8 mouse cellular contexts compared by ENCODE assay signal in genomic region chr16:16982636-16983035, GRCm38 (mm10). TPM values are rescaled to one million over a fixed set of nuclear protein-coding genes. Genes with fewer than 3 reads are reported as not detected.
DNase-seq lines count a peak whose midpoint lies in the region; ATAC-seq and TF ChIP-seq lines count a peak whose summit lies in the region.

No protein-coding gene starts in this region.

- H3K27me3 ChIP-seq in C2C12 (ENCODE audit: control insufficient read depth, insufficient read depth, insufficient read length), result no peaks in the 10 kb centered on the region
- H3K27me3 ChIP-seq in forebrain, embryonic 14.5 days (replicated peaks; ENCODE audit: control insufficient read depth, insufficient read depth, low read length), result no peaks in the 10 kb centered on the region
- no peaks in the 10 kb centered on the region for H3K27me3 ChIP-seq in liver, embryonic 16.5 days (ENCODE audit: control insufficient read depth, insufficient read depth, low read depth, low read length)

- peak overlapping the region; percentile 97 for H3K9ac ChIP-seq in forebrain, embryonic 14.5 days (ENCODE audit: low read length)
- peak overlapping the region; percentile 95 for H3K9ac ChIP-seq in liver, embryonic 16.5 days (ENCODE audit: low read depth, low read length)

- WGBS in forebrain, embryonic 14.5 days, result 47% methylated on average over 2 of the region's 2 CpGs
- 20% methylated on average over 2 of the region's 2 CpGs for WGBS in liver, embryonic 16.5 days (ENCODE audit: insufficient replicate concordance)

- H3K4me1 ChIP-seq in forebrain, embryonic 14.5 days (ENCODE audit: control insufficient read depth, insufficient read depth, low read length), result peaks cover 15% of the 10 kb centered on the region
- peaks cover 18% of the 10 kb centered on the region for H3K4me1 ChIP-seq in liver, embryonic 16.5 days (ENCODE audit: control insufficient read depth, low read depth, low read length)

- TF ChIP-seq CTCF in gastrocnemius, adult 2 months (IDR thresholded peaks at IDR 0.05), result no peak
- no peak for TF ChIP-seq CTCF in C2C12 (IDR thresholded peaks at IDR 0.05; ENCODE audit: control insufficient read depth, insufficient read depth, insufficient read length)

- H3K79me2 ChIP-seq in C2C12 (ENCODE audit: control insufficient read depth, insufficient read depth), result peaks cover 47% of the 10 kb centered on the region

- H3K36me3 ChIP-seq in C2C12 (ENCODE audit: control insufficient read depth, insufficient read depth), result peaks cover 14% of the 10 kb centered on the region
- H3K36me3 ChIP-seq in forebrain, embryonic 14.5 days (ENCODE audit: control insufficient read depth, insufficient read depth, low read length), result no peaks in the 10 kb centered on the region
- H3K36me3 ChIP-seq in liver, embryonic 16.5 days (ENCODE audit: control insufficient read depth, insufficient read depth), result 0 out of 2 replicates have a peak, but pooled peaks cover 2% of the 10 kb centered on the region

- peak overlapping the region; percentile 68 for H3K4me2 ChIP-seq in forebrain, embryonic 14.5 days (ENCODE audit: low read length)
- peak overlapping the region; percentile 99 for H3K4me2 ChIP-seq in liver, embryonic 16.5 days (ENCODE audit: low read depth, low read length)

- H3K79me3 ChIP-seq in C2C12 (ENCODE audit: low read depth), result peaks cover 39% of the 10 kb centered on the region

- H3ac ChIP-seq in C2C12 (ENCODE audit: control insufficient read depth, insufficient read length, low read depth), result peak overlapping the region; percentile 66

- no peaks in the 10 kb centered on the region for H3K9me3 ChIP-seq in forebrain, embryonic 14.5 days (replicated peaks; ENCODE audit: control insufficient read depth, low read length)
- H3K9me3 ChIP-seq in liver, embryonic 16.5 days (replicated peaks; ENCODE audit: control insufficient read depth, low read length), result no peaks in the 10 kb centered on the region

- ATAC-seq in forebrain, embryonic 14.5 days, result peak; percentile 41
- no peak for ATAC-seq in liver, embryonic 16.5 days (ENCODE audit: low read depth)

- peak overlapping the region; percentile 85 for H3K4me3 ChIP-seq in gastrocnemius, adult 2 months
- peak overlapping the region; percentile 81 for H3K4me3 ChIP-seq in C2C12 (ENCODE audit: insufficient read depth, poor library complexity, severe bottlenecking)
- peak overlapping the region; percentile 99 for H3K4me3 ChIP-seq in forebrain, embryonic 14.5 days (ENCODE audit: low read depth, low read length)
- H3K4me3 ChIP-seq in liver, embryonic 16.5 days (ENCODE audit: low read depth, low read length), result peak overlapping the region; percentile 98

- DNase-seq in gastrocnemius, adult 2 months, result no peak
- DNase-seq in gastrocnemius, postnatal 36 days, result no peak
- DNase-seq in forebrain, embryonic 14.5 days (ENCODE audit: low spot score), result no peak
- no peak for DNase-seq in spleen, postnatal 36 days (ENCODE audit: low spot score in 2 of 2)
- no peak for DNase-seq in cerebellum, adult 11-12 months
- no peak for DNase-seq in left cerebral cortex, postnatal 25 days (ENCODE audit: low spot score in 2 of 2)

- peak overlapping the region; percentile 97 for H3K27ac ChIP-seq in gastrocnemius, adult 2 months
- H3K27ac ChIP-seq in forebrain, embryonic 14.5 days (ENCODE audit: low read depth, low read length), result no peak overlapping the region
- H3K27ac ChIP-seq in liver, embryonic 16.5 days (ENCODE audit: low read length), result no peak overlapping the region

- intact Hi-C loops in gastrocnemius, adult 2 months (cut with DNase I), result no loop called here
- intact Hi-C loops in gastrocnemius, postnatal 36 days (cut with DNase I), result no loop called here
- intact Hi-C loops in left cerebral cortex, postnatal 25 days (cut with DNase I), result loop anchor here (1.0 to 5.0 kb wide), 2 partner anchors 52 to 90 kb away; no protein-coding TSS in a partner anchor

TF ChIP-seq in C2C12, 6 proteins besides CTCF, POLR2A, EP300 and RAD21:
- TF ChIP-seq MAX (IDR thresholded peaks at IDR 0.05) (no peak), FOSL1 (IDR thresholded peaks at IDR 0.05; ENCODE audit: insufficient read depth, low read length, poor library complexity, severe bottlenecking) (no peak), CEBPB (IDR thresholded peaks at IDR 0.05; ENCODE audit: low read depth) (no peak), USF1 (IDR thresholded peaks at IDR 0.05; ENCODE audit: low read depth) (no peak), MYOG (IDR thresholded peaks at IDR 0.05; ENCODE audit: control insufficient read depth, extremely low read depth, insufficient read length) (no peak), MYOD1 (IDR thresholded peaks at IDR 0.05; ENCODE audit: control insufficient read depth, insufficient read length, low read depth) (no peak)

RNA-seq across cellular contexts. Expression of gene Mapk1, which starts 0.5 kb away (rescaled TPM):
- total RNA-seq in gastrocnemius, adult 2 months (2021), result 100 to 1,000 TPM in 1 of 2 experiments, 10 to 100 TPM in 1; 92.3 to 112 TPM
- total RNA-seq in gastrocnemius, postnatal 36 days (2021), result 10 to 100 TPM; 87.9 to 89.5 TPM
- polyA plus RNA-seq in C2C12 (2012; fragmentation: generic; extraction: Trizol), result 77.2 TPM
- polyA plus RNA-seq in forebrain, embryonic 14.5 days (2014; fragmentation: Nextera tagmentation; extraction: Ambion mirVana), result 217 and 218 TPM in 2 replicates
- polyA plus RNA-seq in liver, embryonic 16.5 days (2015; fragmentation: Nextera tagmentation; extraction: Ambion mirVana), result 72.0 and 74.9 TPM in 2 replicates
- total RNA-seq in left cerebral cortex, postnatal 25 days (2021), result 100 to 1,000 TPM; 510 to 530 TPM

Comparison
In these comparisons a context has a peak if more than half of its experiments do, and no peak if none do; other contexts are left out.
1. RNA of gene Mapk1, which starts 0.5 kb away (total RNA-seq): 510 to 530 TPM in left cerebral cortex, postnatal 25 days; 92.3 to 112 TPM in gastrocnemius, adult 2 months and 87.9 to 89.5 TPM in gastrocnemius, postnatal 36 days; every median in the first group is over 4 times any median in the second.
2. Peak in every context shown above with its lines, with median percentiles within 50 percentile points of each other: H3K4me3 ChIP-seq.